In the genomic region with DNA sequence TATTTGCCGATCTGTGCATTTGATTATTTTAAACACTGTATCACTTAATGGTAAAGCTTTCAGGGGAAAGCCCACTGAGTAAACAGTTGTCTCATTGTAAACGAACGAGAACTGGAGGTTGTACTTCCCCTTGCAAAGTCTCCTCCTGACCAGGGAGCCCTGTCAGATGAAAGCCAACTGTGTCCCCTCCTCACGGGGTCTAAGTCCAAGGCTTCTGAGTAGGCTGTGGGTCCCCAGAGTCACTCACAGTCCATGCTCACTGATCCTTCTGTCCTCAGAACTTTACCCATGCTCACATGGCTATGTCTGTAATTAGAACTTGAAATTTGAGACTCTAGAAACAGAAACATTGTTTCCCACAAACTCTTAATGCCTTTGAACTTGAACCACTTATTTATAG, we compare ENCODE assay signal across 21 mouse cellular contexts. TPM values are rescaled to one million over a fixed set of nuclear protein-coding genes. Genes with fewer than 3 reads are reported as not detected.
DNase-seq lines count a peak whose midpoint lies in the region; ATAC-seq and TF ChIP-seq lines count a peak whose summit lies in the region.
"Had no signal": no experiment of that assay in that cellular context is flagged by ENCODE, and none has a peak within 500 bp of the region (broad histone marks: within the 10 kb centered on the region; RNA-seq: fewer than 3 reads in every experiment).

No protein-coding gene starts in this region.

- no peak overlapping the region for H3K4me3 ChIP-seq in kidney, adult 2 months (ENCODE audit: insufficient read depth, low read depth, low read length)
- no peak overlapping the region for H3K4me3 ChIP-seq in layer of hippocampus, adult 2 months
- H3K4me3 ChIP-seq in stomach, embryonic 14.5 days (ENCODE audit: low read depth, low read length) = no peak overlapping the region
- no peak overlapping the region for H3K4me3 ChIP-seq in stomach, postnatal 0 days (ENCODE audit: low read depth, low read length)
- H3K4me3 ChIP-seq: embryonic facial prominence, embryonic 10.5 days; forebrain, embryonic 13.5 days; heart, embryonic 10.5 days; hindbrain, embryonic 13.5 days had no signal

- TF ChIP-seq CTCF in kidney, adult 2 months (conservative IDR thresholded peaks at IDR 0.05; ENCODE audit: insufficient read depth, insufficient read length, low read depth, low read length) = no peak
- TF ChIP-seq CTCF in layer of hippocampus, adult 2 months (conservative IDR thresholded peaks at IDR 0.05) = no peak
- TF ChIP-seq CTCF in stomach, postnatal 0 days (IDR thresholded peaks at IDR 0.05; ENCODE audit: low read depth) = no peak

- 57% methylated on average over 4 of the region's 4 CpGs for WGBS in kidney, adult 2 months
- WGBS in stomach, embryonic 14.5 days = 27% methylated on average over 4 of the region's 4 CpGs
- 16% methylated on average over 4 of the region's 4 CpGs for WGBS in stomach, postnatal 0 days

- H3K27me3 ChIP-seq in kidney, adult 2 months (replicated peaks; ENCODE audit: control insufficient read depth, insufficient read depth, low read length) = no peaks in the 10 kb centered on the region
- no peaks in the 10 kb centered on the region for H3K27me3 ChIP-seq in stomach, embryonic 14.5 days (ENCODE audit: control insufficient read depth, insufficient read depth, low read length)
- H3K27me3 ChIP-seq in stomach, postnatal 0 days (ENCODE audit: control insufficient read depth, insufficient read depth, low read length) = no peaks in the 10 kb centered on the region
- H3K27me3 ChIP-seq: forebrain, embryonic 13.5 days; hindbrain, embryonic 13.5 days had no signal

- no peaks in the 10 kb centered on the region for H3K9me3 ChIP-seq in stomach, embryonic 14.5 days (ENCODE audit: control insufficient read depth, low read depth, low read length)
- no peaks in the 10 kb centered on the region for H3K9me3 ChIP-seq in stomach, postnatal 0 days (ENCODE audit: control insufficient read depth, low read length)
- H3K9me3 ChIP-seq: embryonic facial prominence, embryonic 10.5 days; forebrain, embryonic 13.5 days; heart, embryonic 10.5 days; hindbrain, embryonic 13.5 days had no signal

- no peak for TF ChIP-seq EP300 in stomach, postnatal 0 days (optimal IDR thresholded peaks at IDR 0.05)

- peak; percentile 50 for DNase-seq in kidney, adult 2 months
- no peak for DNase-seq in kidney, adult 8-10 months
- no peak for DNase-seq in layer of hippocampus, adult 2 months (ENCODE audit: low spot score in 2 of 2)
- no peak for DNase-seq in layer of hippocampus, adult 18-20 months (ENCODE audit: low spot score in 2 of 2)
- DNase-seq in stomach, postnatal 0 days (ENCODE audit: low spot score) = no peak
- DNase-seq in neural tube, embryonic 10.5 days (ENCODE audit: extremely low spot score, low spot score) = no peak
- DNase-seq: adrenal gland, adult 2 months; adrenal gland, postnatal 25 days; gastrocnemius, postnatal 36 days; heart, postnatal 10 days had no signal

- no peaks in the 10 kb centered on the region for H3K36me3 ChIP-seq in kidney, adult 2 months (ENCODE audit: control insufficient read depth, insufficient read depth, low read length)
- no peaks in the 10 kb centered on the region for H3K36me3 ChIP-seq in stomach, embryonic 14.5 days (ENCODE audit: control insufficient read depth, insufficient read depth, low read length)
- no peaks in the 10 kb centered on the region for H3K36me3 ChIP-seq in stomach, postnatal 0 days (ENCODE audit: control insufficient read depth, insufficient read depth, low read length)
- H3K36me3 ChIP-seq: embryonic facial prominence, embryonic 10.5 days; heart, embryonic 10.5 days; hindbrain, embryonic 13.5 days had no signal

- peak; percentile 42; the same call in 1 of the 2 replicates for ATAC-seq in stomach, embryonic 14.5 days (ENCODE audit: insufficient number of reproducible peaks, insufficient read depth, low FRiP score, low read depth)
- ATAC-seq in stomach, postnatal 0 days (ENCODE audit: low FRiP score, low TSS enrichment) = no peak
- ATAC-seq: forebrain, embryonic 13.5 days; forebrain, postnatal 0 days had no signal

- H3K4me2 ChIP-seq in stomach, embryonic 14.5 days (replicated peaks; ENCODE audit: low read depth, low read length) = no peak overlapping the region
- H3K4me2 ChIP-seq in stomach, postnatal 0 days (replicated peaks; ENCODE audit: low read depth) = no peak overlapping the region
- H3K4me2 ChIP-seq: forebrain, embryonic 13.5 days; hindbrain, embryonic 13.5 days had no signal

- TF ChIP-seq POLR2A in kidney, adult 2 months (IDR thresholded peaks at IDR 0.05; ENCODE audit: low read depth, low read length) = no peak

- no peak overlapping the region for H3K27ac ChIP-seq in kidney, adult 2 months (ENCODE audit: insufficient read depth, low read depth, low read length)
- peak overlapping the region; percentile 79 for H3K27ac ChIP-seq in layer of hippocampus, adult 2 months
- no peak overlapping the region for H3K27ac ChIP-seq in stomach, embryonic 14.5 days (ENCODE audit: low read length)
- H3K27ac ChIP-seq in stomach, postnatal 0 days (replicated peaks) = no peak overlapping the region
- H3K27ac ChIP-seq: embryonic facial prominence, embryonic 10.5 days; forebrain, embryonic 13.5 days; heart, embryonic 10.5 days; hindbrain, embryonic 13.5 days had no signal

- H3K4me1 ChIP-seq in kidney, adult 2 months (ENCODE audit: control insufficient read depth, insufficient read depth, low read length) = peaks cover 7% of the 10 kb centered on the region
- 0 out of 2 replicates have a peak, but pooled peaks cover 7% of the 10 kb centered on the region for H3K4me1 ChIP-seq in stomach, embryonic 14.5 days (ENCODE audit: control insufficient read depth, insufficient read depth, low read length)
- H3K4me1 ChIP-seq in stomach, postnatal 0 days (replicated peaks; ENCODE audit: control insufficient read depth, insufficient read depth) = no peaks in the 10 kb centered on the region
- H3K4me1 ChIP-seq: forebrain, embryonic 13.5 days; heart, embryonic 10.5 days; hindbrain, embryonic 13.5 days had no signal

- H3K9ac ChIP-seq in stomach, embryonic 14.5 days (replicated peaks; ENCODE audit: low read depth, low read length) = no peak overlapping the region
- H3K9ac ChIP-seq in stomach, postnatal 0 days (ENCODE audit: low read length) = no peak overlapping the region
- H3K9ac ChIP-seq: forebrain, embryonic 13.5 days; forebrain, postnatal 0 days; hindbrain, embryonic 13.5 days had no signal

RNA-seq across cellular contexts. Expression of gene Tekt1, which starts 12.6 kb away (rescaled TPM):
- polyA plus RNA-seq in kidney, adult 2 months (2012; rRNA removed) = 0.13 TPM in 1 of 2 replicates, not detected in the other
- 1 to 10 TPM; 2.0 to 3.3 TPM for total RNA-seq in layer of hippocampus, adult 2 months (2021)
- total RNA-seq in layer of hippocampus, adult 18-20 months (2021) = 1 to 10 TPM; 1.5 to 3.3 TPM
- polyA plus RNA-seq in stomach, embryonic 14.5 days (2014; fragmentation: Nextera tagmentation; extraction: Ambion mirVana) = 0.18 and 1.2 TPM in 2 replicates
- 0.13 TPM in 1 of 2 replicates, not detected in the other for polyA plus RNA-seq in stomach, postnatal 0 days (2015; fragmentation: Nextera tagmentation; extraction: Ambion mirVana)
- total RNA-seq: hematopoietic stem cell, adult 5-6 weeks had no signal

RNA-seq across cellular contexts. Expression of gene Fbxo39, which starts 35.4 kb away (rescaled TPM):
- 0.07 and 0.11 TPM in 2 replicates for polyA plus RNA-seq in kidney, adult 2 months (2012; rRNA removed)
- not detected for total RNA-seq in layer of hippocampus, adult 2 months (2021)
- not detected for total RNA-seq in layer of hippocampus, adult 18-20 months (2021)
- not detected in 2 replicates for polyA plus RNA-seq in stomach, embryonic 14.5 days (2014; fragmentation: Nextera tagmentation; extraction: Ambion mirVana)
- polyA plus RNA-seq in stomach, postnatal 0 days (2015; fragmentation: Nextera tagmentation; extraction: Ambion mirVana) = not detected in 2 replicates
- total RNA-seq: adrenal gland, adult 2 months; forebrain, postnatal 0 days; gastrocnemius, adult 18-20 months; gastrocnemius, postnatal 36 days; heart, adult 18-20 months; heart, postnatal 10 days; hematopoietic stem cell, adult 5-6 weeks had no signal
- polyA plus RNA-seq: embryonic facial prominence, embryonic 10.5 days; embryonic facial prominence, embryonic 14.5 days; forebrain, embryonic 13.5 days; forebrain, postnatal 0 days; heart, embryonic 10.5 days; heart, embryonic 14.5 days; hindbrain, embryonic 13.5 days had no signal

RNA-seq across cellular contexts. Expression of gene Xaf1, which starts 48.2 kb away (rescaled TPM):
- 18.7 and 23.9 TPM in 2 replicates for polyA plus RNA-seq in kidney, adult 2 months (2012; rRNA removed)
- 1 to 10 TPM; 4.2 to 5.2 TPM for total RNA-seq in layer of hippocampus, adult 2 months (2021)
- total RNA-seq in layer of hippocampus, adult 18-20 months (2021) = 1 to 10 TPM; 4.2 to 4.6 TPM
- 3.7 and 4.4 TPM in 2 replicates for polyA plus RNA-seq in stomach, embryonic 14.5 days (2014; fragmentation: Nextera tagmentation; extraction: Ambion mirVana)
- polyA plus RNA-seq in stomach, postnatal 0 days (2015; fragmentation: Nextera tagmentation; extraction: Ambion mirVana) = 22.6 and 23.3 TPM in 2 replicates
